Mouse (Mus musculus) stomach, postnatal 0 days (tissue): ENCODE data around the gene Fbxo30. TPM values are rescaled to one million over a fixed set of nuclear protein-coding genes. Genes with fewer than 3 reads are reported as not detected.
"Not testable (repeated sequence)": the region's sequence is repeated elsewhere in the genome, so short reads cannot be mapped to it uniquely, and the experiment has no call there.

ENCODE experiments used
- ATAC-seq: fragments of 200-750 bp; cut with Nextera tagmentation; 2 replicates; pipeline ENCODE4 v1.8.0; 2017; ENCODE audit not compliant: low FRiP score, low TSS enrichment
- DNase-seq: peaks from one replicate; pipeline ENCODE4 v3.0.0-alpha.2; 2016; ENCODE audit warnings: low spot score
- H3K27ac ChIP-seq: fragments of 300-500 bp; sonication (generic); replicated peaks from 2 replicates; pipeline ENCODE4 v1.5.1; 2014; ENCODE audit warnings: mild to moderate bottlenecking, control low read depth
- H3K27me3 ChIP-seq: fragments of 300-500 bp; sonication (generic); 2 replicates; pipeline ENCODE4 v1.6.1; 2014; ENCODE audit warnings: low read length; ENCODE audit not compliant: control insufficient read depth, insufficient read depth
- H3K36me3 ChIP-seq: fragments of 300-500 bp; sonication (generic); 2 replicates; pipeline ENCODE4 v1.6.1; 2014; ENCODE audit warnings: low read length, mixed read lengths; ENCODE audit not compliant: control insufficient read depth, insufficient read depth
- H3K4me1 ChIP-seq: fragments of 300-500 bp; sonication (generic); replicated peaks from 2 replicates; pipeline ENCODE4 v1.6.1; 2014; ENCODE audit warnings: antibody characterized with exemption; ENCODE audit not compliant: control insufficient read depth, insufficient read depth
- H3K4me2 ChIP-seq: fragments of 300-500 bp; sonication (generic); replicated peaks from 2 replicates; pipeline ENCODE4 v1.6.1; 2014; ENCODE audit warnings: low read depth, mild to moderate bottlenecking, control low read depth, moderate library complexity
- H3K4me3 ChIP-seq: fragments of 300-500 bp; sonication (generic); 2 replicates; pipeline ENCODE4 v1.5.1; 2014; ENCODE audit warnings: low read depth, low read length, control low read depth
- H3K9ac ChIP-seq: fragments of 300-500 bp; sonication (generic); 2 replicates; pipeline ENCODE4 v1.6.1; 2014; ENCODE audit warnings: mild to moderate bottlenecking, low read length, control low read depth, mixed read lengths
- H3K9me3 ChIP-seq: fragments of 300-500 bp; sonication (generic); 2 replicates; pipeline ENCODE4 v1.6.1; 2016; ENCODE audit warnings: low read length; ENCODE audit not compliant: control insufficient read depth
- CTCF ChIP-seq: IDR thresholded peaks from 2 replicates; pipeline ENCODE4 v1.5.1; 2016; ENCODE audit warnings: antibody characterized with exemption, low read depth, mild to moderate bottlenecking, moderate library complexity
- EP300 ChIP-seq: optimal IDR thresholded peaks from 2 replicates; pipeline ENCODE3; 2016; ENCODE audit warnings: antibody characterized with exemption
- WGBS: fragments of 180-500 bp; shearing (Covaris S2); extraction: QIAGEN DNeasy Blood & Tissue Kit; methylation state at CpG from one replicate; pipeline ENCODE4 v1.1.7; 2014; 5-methylcytosine and 5-hydroxymethylcytosine counted together
- polyA plus RNA-seq: library from polyadenylated mRNA; unstranded; fragments of >200 nt; fragmentation: Nextera tagmentation; extraction: Ambion mirVana; gene quantifications from 2 replicates; pipeline ENCODE4 v1.2.1, GENCODE M21; 2015

Gene Fbxo30
- polyA plus RNA-seq, 1 experiment from 2014 or later, result 12.6 TPM

GRCm38 (mm10) chr10:11310481-11310880 is 29.4 kb downstream of the Fbxo30 start:
- Histone ChIP-seq H3K9ac (no peak overlapping the region), H3K36me3 (no peaks in the 10 kb centered on the region), H3K4me1 (no peaks in the 10 kb centered on the region), H3K27ac (no peak overlapping the region), H3K4me2 (no peak overlapping the region), H3K4me3 (no peak overlapping the region), H3K27me3 (no peaks in the 10 kb centered on the region), H3K9me3 (no peaks in the 10 kb centered on the region)
- no peak for ATAC-seq
- DNase-seq, result no peak
- no peak for TF ChIP-seq CTCF
- no peak for TF ChIP-seq EP300

DNA sequence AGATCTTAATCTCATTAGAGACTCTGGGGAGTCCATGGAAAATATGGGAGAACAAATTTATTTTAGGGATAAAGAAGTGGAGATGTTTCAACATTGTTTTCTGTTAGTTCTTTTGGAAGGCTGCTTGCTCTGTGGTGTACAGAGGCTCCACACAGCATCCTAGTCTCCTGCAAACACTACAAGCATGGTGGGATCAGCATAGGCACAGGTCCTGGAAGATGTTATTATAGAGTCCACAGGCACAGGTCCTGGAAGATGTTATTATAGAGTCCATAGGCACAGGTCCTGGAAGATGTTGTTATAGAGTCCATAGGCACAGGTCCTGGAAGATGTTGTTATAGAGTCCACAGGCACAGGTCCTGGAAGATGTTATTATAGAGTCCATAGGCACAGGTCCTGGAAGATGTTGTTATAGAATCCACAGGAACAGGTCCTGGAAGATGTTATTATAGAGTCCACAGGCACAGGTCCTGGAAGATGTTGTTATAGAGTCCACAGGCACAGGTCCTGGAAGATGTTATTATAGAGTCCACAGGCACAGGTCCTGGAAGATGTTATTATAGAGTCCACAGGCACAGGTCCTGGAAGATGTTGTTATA is 36.8 kb downstream of the Fbxo30 start:
- H3K9ac ChIP-seq, DNase-seq, H3K9me3 ChIP-seq, H3K4me2 ChIP-seq, H3K27me3 ChIP-seq, ATAC-seq, H3K36me3 ChIP-seq, H3K4me1 ChIP-seq, H3K4me3 ChIP-seq, H3K27ac ChIP-seq: not testable (repeated sequence)

DNA sequence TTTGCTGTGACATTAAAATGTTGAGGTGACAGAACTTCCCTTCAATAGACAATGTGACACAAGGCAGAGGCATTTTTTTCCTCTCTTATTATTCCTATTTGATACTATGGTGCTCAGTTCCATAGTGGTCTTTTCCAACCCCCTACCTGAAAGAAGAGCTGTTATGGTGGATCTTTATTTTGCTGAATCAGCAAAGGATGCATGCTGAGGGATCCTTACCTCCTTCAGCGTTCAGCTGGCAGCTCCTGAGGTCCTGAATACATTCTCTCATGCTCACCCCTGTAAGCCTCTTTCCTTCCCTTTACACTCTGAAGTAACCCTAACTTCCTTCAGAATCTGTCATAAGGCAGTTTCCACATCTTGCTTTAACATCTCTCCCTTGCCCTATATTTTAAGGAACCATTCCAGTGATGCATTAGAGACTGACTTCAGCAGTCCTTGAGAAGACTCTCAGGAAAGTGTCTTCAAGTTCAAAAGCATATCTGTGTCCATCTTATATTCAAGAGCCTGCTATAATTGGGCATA is 38.4 kb downstream of the Fbxo30 start:
- DNase-seq, result no peak
- 59% methylated on average over 1 of the region's 1 CpGs for WGBS
- H3K4me1 ChIP-seq, result no peaks in the 10 kb centered on the region

GRCm38 (mm10) chr10:11322316-11322715 is 41.2 kb downstream of the Fbxo30 start:
- Histone ChIP-seq H3K27ac (no peak overlapping the region), H3K4me1 (no peaks in the 10 kb centered on the region), H3K9me3 (no peaks in the 10 kb centered on the region), H3K4me2 (no peak overlapping the region), H3K27me3 (no peaks in the 10 kb centered on the region), H3K4me3 (no peak overlapping the region), H3K36me3 (no peaks in the 10 kb centered on the region), H3K9ac (no peak overlapping the region)
- WGBS, result 58% methylated on average over 7 of the region's 7 CpGs
- DNase-seq (no peak), ATAC-seq (no peak)
- no peak for TF ChIP-seq CTCF
- TF ChIP-seq EP300, result no peak

More for the DNA sequence above, 38.4 kb downstream of the Fbxo30 start:
- Histone ChIP-seq H3K9me3 (no peaks in the 10 kb centered on the region), H3K4me3 (no peak overlapping the region), H3K27ac (no peak overlapping the region), H3K27me3 (no peaks in the 10 kb centered on the region), H3K36me3 (no peaks in the 10 kb centered on the region), H3K4me2 (no peak overlapping the region), H3K9ac (no peak overlapping the region)
- ATAC-seq, result no peak
- TF ChIP-seq EP300 (no peak), CTCF (no peak)

GRCm38 (mm10) chr10:11323202-11323898 is 42.2 kb downstream of the Fbxo30 start:
- Histone ChIP-seq H3K9me3 (no peaks in the 10 kb centered on the region), H3K9ac (no peak overlapping the region), H3K27ac (no peak overlapping the region), H3K4me3 (no peak overlapping the region), H3K4me2 (no peak overlapping the region), H3K36me3 (no peaks in the 10 kb centered on the region), H3K27me3 (no peaks in the 10 kb centered on the region), H3K4me1 (no peaks in the 10 kb centered on the region)
- TF ChIP-seq CTCF (no peak), EP300 (no peak)
- no peak for ATAC-seq
- 77% methylated on average over 4 of the region's 4 CpGs for WGBS
- no peak for DNase-seq

GRCm38 (mm10) chr10:11326526-11326925 is 45.4 kb downstream of the Fbxo30 start:
- no peak overlapping the region for H3K9ac ChIP-seq
- WGBS, result 86% methylated on average over 3 of the region's 3 CpGs
- H3K9me3 ChIP-seq, result no peaks in the 10 kb centered on the region
- no peak overlapping the region for H3K4me3 ChIP-seq
- no peaks in the 10 kb centered on the region for H3K4me1 ChIP-seq
- ATAC-seq (no peak), DNase-seq (no peak)
- no peak overlapping the region for H3K27ac ChIP-seq
- H3K27me3 ChIP-seq, result no peaks in the 10 kb centered on the region
- H3K4me2 ChIP-seq, result no peak overlapping the region
- TF ChIP-seq EP300, result no peak
- peak; percentile 61 for TF ChIP-seq CTCF
- H3K36me3 ChIP-seq, result no peaks in the 10 kb centered on the region
